Mouse (Mus musculus): Measurements from ENCODE around the gene Focad. TPM values are rescaled to one million over a fixed set of nuclear protein-coding genes. Genes with fewer than 3 reads are reported as not detected.
"Not testable (repeated sequence)": the region's sequence is repeated elsewhere in the genome, so short reads cannot be mapped to it uniquely, and the experiment has no call there.

Gene Focad
- total and polyA plus RNA-seq, 3 experiments = 9.5 to 15.3 (median 12.7) TPM

DNA sequence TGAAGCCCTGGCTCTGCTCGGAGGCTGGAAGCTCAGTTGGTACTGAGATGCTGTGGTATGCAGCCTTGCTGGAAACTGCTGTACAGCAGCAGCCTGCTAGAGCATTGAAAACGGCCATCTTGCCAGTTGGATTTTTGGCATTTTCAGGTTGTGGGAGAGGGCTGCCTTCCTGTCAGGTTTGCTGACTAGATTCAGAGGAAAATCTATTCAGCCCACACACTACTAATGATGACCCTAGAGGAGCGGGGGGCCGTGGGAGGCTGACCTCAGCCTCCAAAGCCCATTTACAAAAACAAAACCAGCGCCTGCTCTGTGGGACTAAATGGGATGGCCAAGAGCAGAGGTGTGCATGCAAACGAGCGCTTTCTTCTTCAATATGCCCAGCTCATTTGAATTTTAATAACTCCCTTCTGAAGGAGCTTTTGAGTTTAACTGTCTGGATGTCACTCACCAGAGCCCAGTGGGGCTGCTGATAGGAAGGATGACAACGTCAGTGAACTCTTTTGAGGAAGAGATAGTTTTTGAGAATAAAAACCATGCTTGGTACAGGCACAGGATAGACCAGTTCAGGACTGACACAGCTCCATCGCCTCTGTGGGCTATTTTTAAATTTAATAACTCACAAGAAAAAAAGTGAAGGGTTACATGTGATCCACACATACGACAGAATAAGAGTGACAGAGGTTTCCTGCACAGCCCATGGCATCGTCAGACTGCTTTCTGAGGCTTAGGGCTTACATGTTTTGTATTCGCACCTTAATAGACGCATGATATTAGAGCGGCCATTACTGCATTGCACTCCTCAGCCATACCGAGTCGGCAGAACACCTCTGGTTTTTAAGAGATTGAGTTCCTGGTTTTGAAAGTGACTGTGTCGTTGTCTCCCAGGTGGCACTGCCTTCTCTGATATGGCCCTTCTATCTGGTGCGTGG, 278.1 kb downstream of the Focad start:
- no peaks in the 10 kb centered on the region for H3K27me3 ChIP-seq (ENCODE audit: control insufficient read depth, insufficient read depth, low read length)
- no peak for DNase-seq
- H3K9ac ChIP-seq (ENCODE audit: low read depth, low read length) = no peak overlapping the region
- TF ChIP-seq EP300 (IDR thresholded peaks at IDR 0.05; ENCODE audit: insufficient read depth, low read depth, low read length) (no peak), CTCF (IDR thresholded peaks at IDR 0.05) (no peak), POLR2A (IDR thresholded peaks at IDR 0.05; ENCODE audit: insufficient read depth, low read depth, low read length) (no peak)
- no peaks in the 10 kb centered on the region for H3K4me1 ChIP-seq (ENCODE audit: control insufficient read depth, insufficient read depth, low read length)
- H3K79me2 ChIP-seq (replicated peaks; ENCODE audit: control insufficient read depth, insufficient read depth, low read length) = no peaks in the 10 kb centered on the region
- intact Hi-C loops (cut with DNase I) = no loop called here
- H3K27ac ChIP-seq = no peak overlapping the region
- no peaks in the 10 kb centered on the region for H3K36me3 ChIP-seq (ENCODE audit: control insufficient read depth, insufficient read depth, low read length)
- 84% methylated on average over 18 of the region's 18 CpGs for WGBS
- H3K4me3 ChIP-seq = no peak overlapping the region

DNA sequence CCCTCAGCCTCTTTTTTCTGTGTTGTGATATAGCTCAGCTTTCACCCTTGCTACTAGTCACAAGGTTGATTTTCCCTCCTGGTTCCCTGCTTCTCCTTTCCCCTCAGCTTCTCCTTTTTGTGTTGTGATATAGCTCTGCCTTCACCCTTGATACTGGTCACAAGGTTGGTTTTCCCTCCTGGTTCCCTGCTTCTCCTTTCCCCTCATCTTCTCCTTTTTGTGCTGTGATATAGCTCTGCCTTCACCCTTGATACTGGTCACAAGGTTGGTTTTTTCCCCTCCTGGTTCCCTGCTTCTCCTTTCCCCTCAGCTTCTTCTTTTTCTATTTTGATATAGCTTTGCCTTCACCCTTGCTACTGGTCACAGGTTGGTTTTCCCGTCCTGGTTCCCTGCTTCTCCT, 295.6 kb downstream of the Focad start:
- no peaks in the 10 kb centered on the region for H3K27me3 ChIP-seq (ENCODE audit: control insufficient read depth, insufficient read depth, low read length)
- TF ChIP-seq EP300 (IDR thresholded peaks at IDR 0.05; ENCODE audit: insufficient read depth, low read depth, low read length) = no peak
- no peak for TF ChIP-seq POLR2A (IDR thresholded peaks at IDR 0.05; ENCODE audit: insufficient read depth, low read depth, low read length)
- TF ChIP-seq CTCF (IDR thresholded peaks at IDR 0.05) = no peak
- no peaks in the 10 kb centered on the region for H3K4me1 ChIP-seq (ENCODE audit: control insufficient read depth, insufficient read depth, low read length)
- 67% methylated on average over 1 of the region's 1 CpGs for WGBS
- H3K9ac ChIP-seq (ENCODE audit: low read depth, low read length) = no peak overlapping the region
- intact Hi-C loops (cut with DNase I) = no loop called here
- H3K79me2 ChIP-seq (replicated peaks; ENCODE audit: control insufficient read depth, insufficient read depth, low read length) = no peaks in the 10 kb centered on the region
- H3K27ac ChIP-seq = no peak overlapping the region
- no peak overlapping the region for H3K4me3 ChIP-seq
- no peaks in the 10 kb centered on the region for H3K36me3 ChIP-seq (ENCODE audit: control insufficient read depth, insufficient read depth, low read length)
- DNase-seq = no peak

GRCm38 (mm10) chr4:88390596-88390995, 296.2 kb downstream of the Focad start:
- intact Hi-C loops (cut with DNase I); DNase-seq; H3K27ac ChIP-seq; H3K4me3 ChIP-seq; H3K9ac ChIP-seq (ENCODE audit: low read depth, low read length); H3K79me2 ChIP-seq (replicated peaks; ENCODE audit: control insufficient read depth, insufficient read depth, low read length); H3K27me3 ChIP-seq (ENCODE audit: control insufficient read depth, insufficient read depth, low read length); H3K4me1 ChIP-seq (ENCODE audit: control insufficient read depth, insufficient read depth, low read length); H3K36me3 ChIP-seq (ENCODE audit: control insufficient read depth, insufficient read depth, low read length): not testable (repeated sequence)
- 78% methylated on average over 1 of the region's 1 CpGs for WGBS

GRCm38 (mm10) chr4:88395717-88396116, 301.3 kb downstream of the Focad start:
- Histone ChIP-seq H3K4me1 (ENCODE audit: control insufficient read depth, insufficient read depth, low read length) (no peaks in the 10 kb centered on the region), H3K27me3 (ENCODE audit: control insufficient read depth, insufficient read depth, low read length) (no peaks in the 10 kb centered on the region), H3K9ac (ENCODE audit: low read depth, low read length) (no peak overlapping the region), H3K4me3 (no peak overlapping the region), H3K27ac (no peak overlapping the region), H3K36me3 (ENCODE audit: control insufficient read depth, insufficient read depth, low read length) (no peaks in the 10 kb centered on the region), H3K79me2 (replicated peaks; ENCODE audit: control insufficient read depth, insufficient read depth, low read length) (no peaks in the 10 kb centered on the region)
- 88% methylated on average over 3 of the region's 3 CpGs for WGBS
- intact Hi-C loops (cut with DNase I) = no loop called here
- no peak for TF ChIP-seq EP300 (IDR thresholded peaks at IDR 0.05; ENCODE audit: insufficient read depth, low read depth, low read length)
- DNase-seq = peak in 1 of 2 experiments; percentile 11

GRCm38 (mm10) chr4:88396995-88397521, 302.6 kb downstream of the Focad start:
- Histone ChIP-seq H3K27me3 (ENCODE audit: control insufficient read depth, insufficient read depth, low read length) (no peaks in the 10 kb centered on the region), H3K36me3 (ENCODE audit: control insufficient read depth, insufficient read depth, low read length) (no peaks in the 10 kb centered on the region), H3K9ac (ENCODE audit: low read depth, low read length) (no peak overlapping the region), H3K4me3 (no peak overlapping the region), H3K27ac (no peak overlapping the region), H3K79me2 (replicated peaks; ENCODE audit: control insufficient read depth, insufficient read depth, low read length) (no peaks in the 10 kb centered on the region), H3K4me1 (ENCODE audit: control insufficient read depth, insufficient read depth, low read length) (no peaks in the 10 kb centered on the region)
- WGBS = 50% methylated on average over 6 of the region's 6 CpGs
- intact Hi-C loops (cut with DNase I) = no loop called here
- no peak for DNase-seq
- TF ChIP-seq POLR2A (IDR thresholded peaks at IDR 0.05; ENCODE audit: insufficient read depth, low read depth, low read length) (no peak), CTCF (IDR thresholded peaks at IDR 0.05) (no peak), EP300 (IDR thresholded peaks at IDR 0.05; ENCODE audit: insufficient read depth, low read depth, low read length) (no peak)

DNA sequence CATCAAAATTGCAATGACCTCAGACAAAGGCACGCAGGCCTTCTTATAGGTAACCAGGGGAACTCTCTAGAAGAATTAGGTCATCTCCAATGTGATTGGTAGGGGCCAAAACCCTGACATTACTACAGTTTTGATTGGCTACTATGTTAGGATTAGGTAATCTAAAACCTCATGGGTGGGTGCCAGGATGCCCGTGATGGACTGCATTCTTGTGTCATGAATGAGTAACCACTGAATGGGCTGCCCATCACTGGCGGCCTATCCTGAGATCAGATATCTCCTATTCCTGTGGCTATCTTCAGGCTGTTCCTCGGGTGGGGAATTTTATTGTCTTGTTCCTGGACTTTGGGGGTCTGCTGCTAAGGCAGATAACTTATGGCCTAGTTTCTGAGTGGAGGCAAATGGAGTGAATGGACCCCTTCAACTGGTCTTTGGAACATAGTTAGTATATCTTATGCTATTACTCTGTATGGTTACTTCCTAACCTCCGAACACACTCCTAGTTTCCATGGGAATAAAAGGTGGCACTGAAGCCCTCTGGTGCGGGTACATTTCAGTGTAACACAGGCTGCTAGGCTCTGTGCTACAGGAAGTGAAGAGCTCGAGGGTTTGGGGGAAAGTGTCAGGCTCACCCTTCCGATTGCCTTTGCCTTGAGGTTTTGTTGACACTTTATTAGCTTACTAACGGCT, 306.0 kb downstream of the Focad start:
- H3K4me3 ChIP-seq = no peak overlapping the region
- H3K9ac ChIP-seq (ENCODE audit: low read depth, low read length) = no peak overlapping the region
- H3K27me3 ChIP-seq (ENCODE audit: control insufficient read depth, insufficient read depth, low read length) = no peaks in the 10 kb centered on the region
- H3K36me3 ChIP-seq (ENCODE audit: control insufficient read depth, insufficient read depth, low read length) = no peaks in the 10 kb centered on the region
- H3K79me2 ChIP-seq (replicated peaks; ENCODE audit: control insufficient read depth, insufficient read depth, low read length) = no peaks in the 10 kb centered on the region
- WGBS = 76% methylated on average over 9 of the region's 9 CpGs
- TF ChIP-seq CTCF (IDR thresholded peaks at IDR 0.05) (no peak), POLR2A (IDR thresholded peaks at IDR 0.05; ENCODE audit: insufficient read depth, low read depth, low read length) (no peak), EP300 (IDR thresholded peaks at IDR 0.05; ENCODE audit: insufficient read depth, low read depth, low read length) (no peak)
- H3K4me1 ChIP-seq (ENCODE audit: control insufficient read depth, insufficient read depth, low read length) = no peaks in the 10 kb centered on the region
- DNase-seq = no peak
- no peak overlapping the region for H3K27ac ChIP-seq
- intact Hi-C loops (cut with DNase I) = no loop called here
